Mouse (Mus musculus): Measurements from ENCODE around the gene Impg1. TPM values are rescaled to one million over a fixed set of nuclear protein-coding genes. Genes with fewer than 3 reads are reported as not detected.
A peak's percentile ranks its signal among the peaks of the same experiment; 100 is the strongest.

Gene Impg1
- polyA plus RNA-seq, 1 experiment from 2014 or later, result 0.14 TPM

DNA sequence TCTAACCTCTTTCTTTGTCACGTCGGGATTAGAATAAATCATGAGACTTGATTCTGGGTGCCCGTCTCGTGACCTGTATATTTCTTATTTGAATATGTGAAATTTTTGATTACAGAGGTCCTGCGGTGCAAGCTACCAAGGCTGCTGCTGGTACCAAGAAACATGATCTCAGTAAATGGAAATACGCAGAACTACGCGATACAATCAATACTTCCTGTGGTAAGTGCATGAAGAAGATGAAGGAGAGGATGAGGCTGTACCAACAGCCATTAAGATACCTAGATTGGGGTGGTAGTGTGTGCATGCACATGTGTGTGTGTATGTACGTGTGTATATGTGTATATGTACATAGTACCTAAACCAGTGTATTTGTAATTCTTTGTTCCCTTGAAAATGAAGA is 166.2 kb downstream of the Impg1 start:
- no peaks in the 10 kb centered on the region for H3K9me3 ChIP-seq (ENCODE audit: low read length)
- no peak overlapping the region for H3K9ac ChIP-seq (replicated peaks; ENCODE audit: low read depth)
- no peak for DNase-seq (ENCODE audit: low spot score)
- no peaks in the 10 kb centered on the region for H3K4me1 ChIP-seq (ENCODE audit: insufficient read depth, low read depth, low read length)
- no peak overlapping the region for H3K4me2 ChIP-seq (replicated peaks; ENCODE audit: low read depth, low read length)
- ATAC-seq, result no peak
- no peak for TF ChIP-seq CTCF (IDR thresholded peaks at IDR 0.05)
- TF ChIP-seq EP300 (IDR thresholded peaks at IDR 0.05), result no peak
- 90% methylated on average over 9 of the region's 9 CpGs for WGBS
- H3K4me3 ChIP-seq (ENCODE audit: low read depth, low read length), result no peak overlapping the region
- peaks cover 21% of the 10 kb centered on the region; the same call in 1 of the 2 replicates for H3K36me3 ChIP-seq (ENCODE audit: insufficient read depth, low read length)
- H3K27me3 ChIP-seq (replicated peaks; ENCODE audit: insufficient read depth, low read length), result no peaks in the 10 kb centered on the region
- H3K27ac ChIP-seq (ENCODE audit: low read length), result no peak overlapping the region

DNA sequence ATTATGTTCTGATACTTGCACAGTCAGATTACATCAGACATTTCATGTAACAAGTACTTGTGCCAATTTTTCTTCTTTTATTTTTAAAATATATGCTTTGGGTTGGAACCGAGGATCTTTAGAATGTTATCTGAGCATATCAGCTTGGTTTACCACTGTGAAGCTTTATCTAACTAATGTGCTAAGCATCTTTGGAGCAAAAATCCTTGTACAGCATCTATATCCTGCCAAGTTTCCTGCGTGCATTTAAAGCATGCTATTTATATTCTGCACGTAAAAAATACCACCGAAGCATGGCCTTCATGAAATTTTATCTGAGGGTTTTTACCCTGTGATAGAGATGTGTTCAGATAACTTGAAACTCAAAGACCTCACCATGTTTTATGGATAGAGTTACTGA is 169.2 kb downstream of the Impg1 start:
- no peak for ATAC-seq

DNA sequence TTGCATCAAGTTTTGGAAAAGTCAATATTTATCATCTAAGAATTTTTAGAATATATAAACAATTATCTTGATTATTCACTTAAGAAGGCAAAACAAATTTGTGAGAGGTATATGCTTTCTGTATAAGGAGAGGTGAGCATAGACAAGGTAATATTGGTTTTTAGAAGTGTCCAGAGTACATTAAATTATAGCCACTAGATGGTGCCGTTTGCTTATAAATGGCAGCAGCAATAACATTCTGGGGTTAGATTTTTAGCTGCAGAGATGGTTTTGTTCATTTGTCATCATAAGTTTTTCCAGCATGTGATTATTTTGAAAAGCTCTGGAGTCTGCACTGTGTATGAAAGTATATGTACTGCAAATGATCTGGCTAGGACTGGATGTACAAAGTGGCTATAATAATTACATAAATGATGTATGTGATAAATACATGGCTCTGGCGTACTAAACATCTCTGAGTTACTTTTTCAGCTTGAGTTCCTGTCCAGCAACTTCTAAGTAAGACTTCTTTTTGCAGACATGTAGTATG is 172.2 kb downstream of the Impg1 start:
- Histone ChIP-seq H3K4me2 (replicated peaks; ENCODE audit: low read depth, low read length) (no peak overlapping the region), H3K9ac (replicated peaks; ENCODE audit: low read depth) (no peak overlapping the region), H3K4me1 (ENCODE audit: insufficient read depth, low read depth, low read length) (no peaks in the 10 kb centered on the region), H3K9me3 (ENCODE audit: low read length) (no peaks in the 10 kb centered on the region), H3K36me3 (ENCODE audit: insufficient read depth, low read length) (peaks cover 19% of the 10 kb centered on the region; the same call in 1 of the 2 replicates), H3K27ac (ENCODE audit: low read length) (no peak overlapping the region), H3K27me3 (replicated peaks; ENCODE audit: insufficient read depth, low read length) (no peaks in the 10 kb centered on the region), H3K4me3 (ENCODE audit: low read depth, low read length) (no peak overlapping the region)
- peak; percentile 56 for DNase-seq (ENCODE audit: low spot score)
- 52% methylated on average over 2 of the region's 2 CpGs for WGBS
- no peak for ATAC-seq
- peak; percentile 62 for TF ChIP-seq CTCF (IDR thresholded peaks at IDR 0.05)
- no peak for TF ChIP-seq EP300 (IDR thresholded peaks at IDR 0.05)

More for the DNA sequence above, 169.2 kb downstream of the Impg1 start:
- H3K27me3 ChIP-seq (replicated peaks; ENCODE audit: insufficient read depth, low read length), result no peaks in the 10 kb centered on the region
- TF ChIP-seq EP300 (IDR thresholded peaks at IDR 0.05) (no peak), CTCF (IDR thresholded peaks at IDR 0.05) (no peak)
- DNase-seq (ENCODE audit: low spot score), result no peak
- H3K4me1 ChIP-seq (ENCODE audit: insufficient read depth, low read depth, low read length), result no peaks in the 10 kb centered on the region
- WGBS, result 47% methylated on average over 4 of the region's 4 CpGs
- no peak overlapping the region for H3K9ac ChIP-seq (replicated peaks; ENCODE audit: low read depth)
- no peak overlapping the region for H3K4me2 ChIP-seq (replicated peaks; ENCODE audit: low read depth, low read length)
- H3K27ac ChIP-seq (ENCODE audit: low read length), result no peak overlapping the region
- peaks cover 30% of the 10 kb centered on the region; the same call in 1 of the 2 replicates for H3K36me3 ChIP-seq (ENCODE audit: insufficient read depth, low read length)
- no peaks in the 10 kb centered on the region for H3K9me3 ChIP-seq (ENCODE audit: low read length)
- no peak overlapping the region for H3K4me3 ChIP-seq (ENCODE audit: low read depth, low read length)

DNA sequence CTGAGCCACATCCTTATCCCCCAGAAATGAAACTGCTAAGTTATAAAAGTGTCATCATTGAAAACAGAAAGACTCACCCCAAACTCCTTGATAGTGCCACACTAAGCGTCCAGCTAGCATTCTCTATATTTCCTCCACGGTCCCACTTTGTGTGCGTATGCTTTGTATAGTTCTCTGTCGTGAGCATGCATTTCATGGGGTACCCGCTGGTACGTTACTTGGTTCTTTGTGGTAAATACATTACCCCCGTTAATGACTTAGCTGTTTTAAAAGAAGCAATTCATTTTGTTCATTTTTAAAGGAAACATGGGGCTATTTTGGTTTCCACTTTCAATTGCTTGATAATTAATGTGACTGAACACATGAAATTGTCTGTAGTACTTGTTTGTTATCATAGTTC is 178.4 kb downstream of the Impg1 start:
- Histone ChIP-seq H3K27ac (ENCODE audit: low read length) (no peak overlapping the region), H3K4me3 (ENCODE audit: low read depth, low read length) (no peak overlapping the region), H3K9ac (replicated peaks; ENCODE audit: low read depth) (no peak overlapping the region), H3K4me2 (replicated peaks; ENCODE audit: low read depth, low read length) (no peak overlapping the region), H3K36me3 (ENCODE audit: insufficient read depth, low read length) (peaks cover 18% of the 10 kb centered on the region; the same call in 1 of the 2 replicates), H3K9me3 (ENCODE audit: low read length) (no peaks in the 10 kb centered on the region), H3K4me1 (ENCODE audit: insufficient read depth, low read depth, low read length) (no peaks in the 10 kb centered on the region), H3K27me3 (replicated peaks; ENCODE audit: insufficient read depth, low read length) (no peaks in the 10 kb centered on the region)
- no peak for ATAC-seq
- no peak for TF ChIP-seq EP300 (IDR thresholded peaks at IDR 0.05)
- TF ChIP-seq CTCF (IDR thresholded peaks at IDR 0.05), result no peak
- 92% methylated on average over 7 of the region's 7 CpGs for WGBS
- no peak for DNase-seq (ENCODE audit: low spot score)

DNA sequence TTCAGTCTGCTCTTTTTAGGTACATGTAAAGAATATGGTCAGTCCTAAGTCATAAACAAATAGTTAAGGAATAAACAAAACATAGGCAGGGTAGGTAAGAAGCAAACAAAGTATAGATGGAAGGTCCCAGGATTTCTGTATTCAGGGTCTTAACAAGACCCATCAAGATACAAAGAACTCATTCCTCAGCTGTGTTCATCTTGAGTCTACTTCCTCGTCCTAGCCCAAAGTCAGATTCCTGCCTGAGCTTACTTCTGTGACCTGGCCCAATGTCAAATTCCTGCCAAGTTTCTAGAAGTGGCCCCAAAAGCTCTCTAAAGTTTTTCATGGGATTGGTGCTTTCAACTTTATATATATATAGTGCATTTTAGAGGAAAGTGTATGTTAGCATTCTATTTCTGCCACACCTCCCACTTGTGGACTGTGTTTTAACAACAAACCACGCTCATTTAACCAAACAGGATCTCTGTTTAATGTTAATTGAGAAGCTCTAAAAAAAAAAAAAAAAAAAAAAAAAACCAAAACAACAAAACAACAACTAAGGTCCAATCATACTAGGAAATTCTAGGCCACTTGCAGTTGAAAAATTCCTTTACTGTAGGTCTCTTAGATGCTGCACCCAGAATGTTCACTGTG is 180.6 kb downstream of the Impg1 start:
- Histone ChIP-seq H3K9me3 (ENCODE audit: low read length) (no peaks in the 10 kb centered on the region), H3K4me3 (ENCODE audit: low read depth, low read length) (no peak overlapping the region), H3K27me3 (replicated peaks; ENCODE audit: insufficient read depth, low read length) (no peaks in the 10 kb centered on the region), H3K4me1 (ENCODE audit: insufficient read depth, low read depth, low read length) (no peaks in the 10 kb centered on the region), H3K9ac (replicated peaks; ENCODE audit: low read depth) (no peak overlapping the region), H3K4me2 (replicated peaks; ENCODE audit: low read depth, low read length) (no peak overlapping the region), H3K36me3 (ENCODE audit: insufficient read depth, low read length) (peaks cover 4% of the 10 kb centered on the region; the same call in 1 of the 2 replicates), H3K27ac (ENCODE audit: low read length) (no peak overlapping the region)
- DNase-seq (ENCODE audit: low spot score) (no peak), ATAC-seq (no peak)
- WGBS, result 76% methylated on average over 2 of the region's 2 CpGs
- no peak for TF ChIP-seq EP300 (IDR thresholded peaks at IDR 0.05)
- TF ChIP-seq CTCF (IDR thresholded peaks at IDR 0.05), result no peak

DNA sequence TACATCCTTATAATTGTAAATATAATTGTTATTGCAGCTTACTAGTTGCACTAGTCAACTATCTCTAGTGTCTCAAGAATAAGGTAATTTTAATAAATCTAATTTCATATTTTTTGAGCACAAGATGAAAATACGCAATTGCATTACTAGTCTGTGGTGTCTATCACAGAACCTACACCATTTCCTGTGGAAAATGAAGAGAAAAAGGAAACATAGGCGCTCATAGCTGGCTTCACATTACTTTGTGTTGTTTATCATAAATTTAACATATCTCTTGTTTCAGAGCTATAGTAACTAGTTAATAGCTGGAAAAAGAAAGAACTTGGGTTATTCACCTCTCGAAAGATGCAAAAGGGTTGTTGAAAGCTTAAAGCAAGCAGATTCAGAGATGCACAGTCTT is 182.9 kb downstream of the Impg1 start:
- H3K9me3 ChIP-seq (ENCODE audit: low read length), result no peaks in the 10 kb centered on the region
- no peak for ATAC-seq
- no peak overlapping the region for H3K4me3 ChIP-seq (ENCODE audit: low read depth, low read length)
- no peak overlapping the region for H3K4me2 ChIP-seq (replicated peaks; ENCODE audit: low read depth, low read length)
- WGBS, result 90% methylated on average over 3 of the region's 3 CpGs
- no peak overlapping the region for H3K9ac ChIP-seq (replicated peaks; ENCODE audit: low read depth)
- H3K27ac ChIP-seq (ENCODE audit: low read length), result no peak overlapping the region
- no peak for DNase-seq (ENCODE audit: low spot score)
- H3K4me1 ChIP-seq (ENCODE audit: insufficient read depth, low read depth, low read length), result no peaks in the 10 kb centered on the region
- TF ChIP-seq EP300 (IDR thresholded peaks at IDR 0.05) (no peak), CTCF (IDR thresholded peaks at IDR 0.05) (no peak)
- H3K36me3 ChIP-seq (ENCODE audit: insufficient read depth, low read length), result peaks cover 4% of the 10 kb centered on the region; the same call in 1 of the 2 replicates
- H3K27me3 ChIP-seq (replicated peaks; ENCODE audit: insufficient read depth, low read length), result no peaks in the 10 kb centered on the region

Data from lung, postnatal 0 days (tissue).